Mouse (Mus musculus) forebrain, embryonic 10.5 days (tissue): ENCODE data around the gene Lrp2. TPM values are rescaled to one million over a fixed set of nuclear protein-coding genes. Genes with fewer than 3 reads are reported as not detected.

Source experiments
- DNase-seq: peaks from one replicate; pipeline ENCODE4 v3.0.0-alpha.2; 2017; ENCODE audit warnings: low spot score; ENCODE audit errors: extremely low spot score
- H3K27ac ChIP-seq: fragments of 300-500 bp; sonication (generic); 2 replicates; pipeline ENCODE4 v1.5.1; 2016; ENCODE audit warnings: mild to moderate bottlenecking
- H3K27me3 ChIP-seq: fragments of 300-500 bp; sonication (generic); 2 replicates; pipeline ENCODE4 v1.6.1; 2016; ENCODE audit warnings: mild to moderate bottlenecking; ENCODE audit not compliant: poor library complexity, severe bottlenecking
- H3K36me3 ChIP-seq: fragments of 300-500 bp; sonication (generic); replicated peaks from 2 replicates; pipeline ENCODE4 v1.6.1; 2016; ENCODE audit warnings: mild to moderate bottlenecking, moderate library complexity
- H3K4me1 ChIP-seq: fragments of 300-500 bp; sonication (generic); 2 replicates; pipeline ENCODE4 v1.6.1; 2016
- H3K4me3 ChIP-seq: fragments of 300-500 bp; sonication (generic); 2 replicates; pipeline ENCODE4 v1.5.1; 2016; ENCODE audit warnings: mild to moderate bottlenecking, moderate library complexity
- H3K9me3 ChIP-seq: fragments of 300-500 bp; sonication (generic); 2 replicates; pipeline ENCODE4 v1.6.1; 2016; ENCODE audit warnings: mild to moderate bottlenecking, moderate library complexity
- WGBS: fragments of 180-500 bp; shearing (Covaris S2); methylation state at CpG from one replicate; pipeline ENCODE4 v1.1.7; 2016; 5-methylcytosine and 5-hydroxymethylcytosine counted together
- polyA plus RNA-seq: library from polyadenylated mRNA; unstranded; fragments of >200 nt; fragmentation: Nextera tagmentation; extraction: Ambion mirVana; gene quantifications from 2 replicates; pipeline ENCODE4 v1.2.1, GENCODE M21; 2016

Gene Lrp2
- polyA plus RNA-seq, 1 experiment from 2014 or later, result 3.3 TPM

GRCm38 (mm10) chr2:69576531-69576930 is 9.3 kb downstream of the Lrp2 start:
- WGBS, result 92% methylated on average over 1 of the region's 1 CpGs
- Histone ChIP-seq H3K4me1 (peaks cover 32% of the 10 kb centered on the region), H3K27me3 (no peaks in the 10 kb centered on the region), H3K9me3 (no peaks in the 10 kb centered on the region), H3K36me3 (no peaks in the 10 kb centered on the region; the same call in 1 of the 2 replicates), H3K27ac (no peak overlapping the region), H3K4me3 (no peak overlapping the region)
- no peak for DNase-seq

GRCm38 (mm10) chr2:69574934-69575333 is 10.9 kb downstream of the Lrp2 start:
- H3K36me3 ChIP-seq, result no peaks in the 10 kb centered on the region; the same call in 1 of the 2 replicates
- no peak for DNase-seq
- H3K9me3 ChIP-seq, result no peaks in the 10 kb centered on the region
- H3K27ac ChIP-seq, result no peak overlapping the region
- H3K4me3 ChIP-seq, result no peak overlapping the region
- no peaks in the 10 kb centered on the region for H3K27me3 ChIP-seq
- WGBS, result 72% methylated on average over 6 of the region's 6 CpGs
- peaks cover 32% of the 10 kb centered on the region for H3K4me1 ChIP-seq

GRCm38 (mm10) chr2:69574261-69574660 is 11.6 kb downstream of the Lrp2 start:
- Histone ChIP-seq H3K9me3 (no peaks in the 10 kb centered on the region), H3K36me3 (no peaks in the 10 kb centered on the region; the same call in 1 of the 2 replicates), H3K27ac (no peak overlapping the region), H3K27me3 (no peaks in the 10 kb centered on the region), H3K4me3 (no peak overlapping the region), H3K4me1 (peaks cover 32% of the 10 kb centered on the region)
- DNase-seq, result no peak
- 85% methylated on average over 3 of the region's 3 CpGs for WGBS

- Histone ChIP-seq H3K4me1 (peaks cover 32% of the 10 kb centered on the region), H3K9me3 (no peaks in the 10 kb centered on the region), H3K27me3 (no peaks in the 10 kb centered on the region), H3K27ac (no peak overlapping the region), H3K36me3 (no peaks in the 10 kb centered on the region), H3K4me3 (no peak overlapping the region)
- DNase-seq, result no peak
These were observed 12.2 kb downstream of the Lrp2 start for GRCm38 (mm10) chr2:69573733-69574054.

- Histone ChIP-seq H3K27me3 (no peaks in the 10 kb centered on the region), H3K9me3 (no peaks in the 10 kb centered on the region), H3K36me3 (no peaks in the 10 kb centered on the region), H3K4me3 (no peak overlapping the region), H3K4me1 (peaks cover 32% of the 10 kb centered on the region), H3K27ac (no peak overlapping the region)
- WGBS, result 71% methylated on average over 5 of the region's 5 CpGs
- DNase-seq, result no peak
These were observed 12.7 kb downstream of the Lrp2 start for GRCm38 (mm10) chr2:69573038-69573732.

GRCm38 (mm10) chr2:69570556-69570955 is 15.3 kb downstream of the Lrp2 start:
- H3K27ac ChIP-seq, result no peak overlapping the region
- 88% methylated on average over 6 of the region's 6 CpGs for WGBS

GRCm38 (mm10) chr2:69566281-69566680 is 19.6 kb downstream of the Lrp2 start:
- Histone ChIP-seq H3K9me3 (no peaks in the 10 kb centered on the region), H3K4me3 (no peak overlapping the region), H3K27me3 (no peaks in the 10 kb centered on the region), H3K36me3 (no peaks in the 10 kb centered on the region), H3K4me1 (0 out of 2 replicates have a peak, but pooled peaks cover 3% of the 10 kb centered on the region), H3K27ac (no peak overlapping the region)
- DNase-seq, result no peak
- WGBS, result 83% methylated on average over 7 of the region's 7 CpGs

More at GRCm38 (mm10) chr2:69570556-69570955, 15.3 kb downstream of the Lrp2 start:
- Histone ChIP-seq H3K4me3 (no peak overlapping the region), H3K27me3 (no peaks in the 10 kb centered on the region), H3K36me3 (no peaks in the 10 kb centered on the region), H3K4me1 (peaks cover 18% of the 10 kb centered on the region), H3K9me3 (no peaks in the 10 kb centered on the region)
- no peak for DNase-seq

- Histone ChIP-seq H3K36me3 (no peaks in the 10 kb centered on the region), H3K27ac (no peak overlapping the region), H3K4me3 (no peak overlapping the region), H3K9me3 (no peaks in the 10 kb centered on the region), H3K27me3 (no peaks in the 10 kb centered on the region), H3K4me1 (0 out of 2 replicates have a peak, but pooled peaks cover 3% of the 10 kb centered on the region)
- no peak for DNase-seq
- 88% methylated on average over 6 of the region's 6 CpGs for WGBS
These were observed 22.4 kb downstream of the Lrp2 start for GRCm38 (mm10) chr2:69563492-69563891.

GRCm38 (mm10) chr2:69562761-69563160 is 23.1 kb downstream of the Lrp2 start:
- DNase-seq, result no peak
- 0 out of 2 replicates have a peak, but pooled peaks cover 3% of the 10 kb centered on the region for H3K4me1 ChIP-seq
- no peaks in the 10 kb centered on the region for H3K9me3 ChIP-seq
- no peaks in the 10 kb centered on the region for H3K27me3 ChIP-seq
- no peak overlapping the region for H3K27ac ChIP-seq
- H3K4me3 ChIP-seq, result no peak overlapping the region
- no peaks in the 10 kb centered on the region for H3K36me3 ChIP-seq
- WGBS, result 74% methylated on average over 5 of the region's 5 CpGs

GRCm38 (mm10) chr2:69560221-69560620 is 25.6 kb downstream of the Lrp2 start:
- Histone ChIP-seq H3K9me3 (no peaks in the 10 kb centered on the region), H3K36me3 (no peaks in the 10 kb centered on the region), H3K4me3 (no peak overlapping the region), H3K4me1 (0 out of 2 replicates have a peak, but pooled peaks cover 4% of the 10 kb centered on the region), H3K27me3 (no peaks in the 10 kb centered on the region), H3K27ac (no peak overlapping the region)
- 91% methylated on average over 4 of the region's 4 CpGs for WGBS
- no peak for DNase-seq

GRCm38 (mm10) chr2:69559380-69559779 is 26.5 kb downstream of the Lrp2 start:
- Histone ChIP-seq H3K4me1 (0 out of 2 replicates have a peak, but pooled peaks cover 4% of the 10 kb centered on the region), H3K4me3 (no peak overlapping the region), H3K27me3 (no peaks in the 10 kb centered on the region), H3K36me3 (no peaks in the 10 kb centered on the region), H3K27ac (no peak overlapping the region), H3K9me3 (no peaks in the 10 kb centered on the region)
- WGBS, result 84% methylated on average over 15 of the region's 15 CpGs
- no peak for DNase-seq

- WGBS, result 86% methylated on average over 7 of the region's 7 CpGs
- Histone ChIP-seq H3K9me3 (no peaks in the 10 kb centered on the region), H3K27ac (no peak overlapping the region), H3K4me3 (no peak overlapping the region), H3K4me1 (0 out of 2 replicates have a peak, but pooled peaks cover 4% of the 10 kb centered on the region), H3K36me3 (no peaks in the 10 kb centered on the region), H3K27me3 (0 out of 2 replicates have a peak, but pooled peaks cover under 1% of the 10 kb centered on the region)
- DNase-seq, result no peak
These were observed 29.2 kb downstream of the Lrp2 start for GRCm38 (mm10) chr2:69556686-69557085.

GRCm38 (mm10) chr2:69551639-69552038 is 34.2 kb downstream of the Lrp2 start:
- Histone ChIP-seq H3K4me1 (0 out of 2 replicates have a peak, but pooled peaks cover 4% of the 10 kb centered on the region), H3K4me3 (no peak overlapping the region), H3K9me3 (no peaks in the 10 kb centered on the region), H3K36me3 (peaks cover 18% of the 10 kb centered on the region), H3K27ac (no peak overlapping the region), H3K27me3 (peaks cover 50% of the 10 kb centered on the region)
- WGBS, result 89% methylated on average over 5 of the region's 5 CpGs
- no peak for DNase-seq
